Mouse (Mus musculus) lung, adult 2 months (tissue): ENCODE results near the gene Npas3.

Source experiments
- CTCF ChIP-seq: fragments of 200-500 bp; IDR thresholded peaks from 2 replicates; pipeline ENCODE4 v1.5.1; 2011; ENCODE audit warnings: mild to moderate bottlenecking, low read length, control low read depth; ENCODE audit not compliant: insufficient read depth
- POLR2A ChIP-seq: fragments of 200-500 bp; IDR thresholded peaks from 2 replicates; pipeline ENCODE4 v1.6.1; 2011; ENCODE audit warnings: low read depth, mild to moderate bottlenecking, control low read depth, low read length, borderline replicate concordance; ENCODE audit errors: extremely low read depth

- TF ChIP-seq CTCF (no peak), POLR2A (no peak)
Measured at GRCm38 (mm10) chr12:53251701-53252181, 3.3 kb downstream of the Npas3 start.
